Comparison of ENCODE assay signal across 25 mouse cellular contexts in the genomic region with DNA sequence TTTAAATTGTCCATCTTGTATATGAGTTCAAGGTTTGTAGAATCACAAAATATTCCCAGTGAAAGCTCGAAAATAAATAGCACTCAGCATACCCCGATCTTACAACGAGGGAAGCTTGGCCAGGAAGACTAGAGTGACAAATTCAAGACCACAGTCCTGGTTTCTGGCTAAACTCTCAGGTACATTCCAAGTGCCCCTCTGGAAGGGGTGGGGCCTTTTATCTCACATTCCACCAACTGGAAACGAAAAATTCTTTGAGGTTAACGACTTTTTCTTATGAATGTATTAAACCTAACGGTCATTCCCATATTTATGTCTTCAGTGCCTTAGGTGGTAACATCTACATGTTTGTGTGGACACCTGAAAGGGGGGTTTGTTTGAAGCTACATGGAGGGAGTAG.
"Had no signal": no experiment of that assay in that cellular context is flagged by ENCODE, and none has a peak within 500 bp of the region (broad histone marks: within the 10 kb centered on the region; RNA-seq: fewer than 3 reads in every experiment).

No protein-coding gene starts in this region.

- ATAC-seq: forebrain, postnatal 0 days; hindbrain, postnatal 0 days; intestine, embryonic 16.5 days had no signal

- H3K4me3 ChIP-seq: heart, adult 2 months; heart, embryonic 13.5 days; heart, embryonic 15.5 days; hindbrain, embryonic 13.5 days; hindbrain, embryonic 15.5 days; kidney, embryonic 15.5 days; limb, embryonic 13.5 days had no signal

- DNase-seq: forebrain, postnatal 0 days; gastrocnemius, postnatal 14 days; gastrocnemius, postnatal 36 days; heart, adult 11 months; heart, adult 2 months; heart, postnatal 14 days; heart, postnatal 36 days; kidney, adult 11 months; kidney, adult 2 months; kidney, adult 9 months; kidney, postnatal 14 days; kidney, postnatal 36 days; layer of hippocampus, adult 9-11 months; layer of hippocampus, postnatal 36 days; left cerebral cortex, postnatal 4 days had no signal

- H3K27me3 ChIP-seq: heart, embryonic 13.5 days; heart, embryonic 15.5 days; hindbrain, embryonic 13.5 days; hindbrain, embryonic 15.5 days; kidney, embryonic 15.5 days; limb, embryonic 13.5 days had no signal

- H3K4me2 ChIP-seq: heart, embryonic 11.5 days; heart, embryonic 13.5 days; heart, embryonic 15.5 days; hindbrain, embryonic 13.5 days; hindbrain, embryonic 15.5 days; kidney, embryonic 15.5 days; limb, embryonic 13.5 days had no signal

- H3K9ac ChIP-seq: forebrain, postnatal 0 days; heart, embryonic 13.5 days; heart, embryonic 15.5 days; hindbrain, embryonic 13.5 days; hindbrain, embryonic 15.5 days; kidney, embryonic 15.5 days; limb, embryonic 13.5 days had no signal

- H3K9me3 ChIP-seq: heart, embryonic 13.5 days; heart, embryonic 15.5 days; hindbrain, embryonic 13.5 days; hindbrain, embryonic 15.5 days; kidney, embryonic 15.5 days; limb, embryonic 13.5 days had no signal

- H3K4me1 ChIP-seq: hindbrain, embryonic 13.5 days; hindbrain, embryonic 15.5 days; kidney, embryonic 15.5 days; limb, embryonic 13.5 days had no signal

- H3K36me3 ChIP-seq: heart, embryonic 13.5 days; heart, embryonic 15.5 days; hindbrain, embryonic 13.5 days; hindbrain, embryonic 15.5 days; kidney, embryonic 15.5 days; limb, embryonic 13.5 days had no signal

- H3K27ac ChIP-seq: heart, adult 2 months; heart, embryonic 13.5 days; heart, embryonic 15.5 days; hindbrain, embryonic 13.5 days; hindbrain, embryonic 15.5 days; hindbrain, postnatal 0 days; kidney, embryonic 15.5 days; kidney, postnatal 0 days; limb, embryonic 13.5 days had no signal
